ENCODE assay signal across 24 mouse cellular contexts in the genomic region with DNA sequence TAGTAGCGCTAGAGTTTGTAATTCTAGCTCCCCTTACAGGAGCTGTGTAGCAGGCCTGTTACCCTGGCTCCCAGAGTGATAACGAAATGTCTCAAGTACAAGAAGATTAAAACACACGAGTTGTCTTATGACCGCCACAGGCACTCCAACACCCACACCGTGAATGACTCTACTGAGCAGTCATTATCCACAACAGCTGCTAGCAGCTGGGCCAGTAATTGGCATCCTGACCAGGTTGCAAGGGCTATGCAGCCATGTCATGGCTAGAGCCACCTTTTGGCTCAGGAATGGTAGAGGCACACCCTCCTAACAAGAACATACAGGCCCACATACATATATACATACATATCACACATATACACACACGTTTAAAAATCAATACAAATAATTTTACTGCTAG.
DNase-seq lines count a peak whose midpoint lies in the region; ATAC-seq and TF ChIP-seq lines count a peak whose summit lies in the region.
"Had no signal": no experiment of that assay in that cellular context is flagged by ENCODE, and none has a peak within 500 bp of the region (broad histone marks: within the 10 kb centered on the region; RNA-seq: fewer than 3 reads in every experiment).

No protein-coding gene starts in this region.

- no peak for TF ChIP-seq POLR2A in myocyte (IDR thresholded peaks at IDR 0.05; ENCODE audit: insufficient read length, low read depth)

- peaks cover 83% of the 10 kb centered on the region for H3K79me2 ChIP-seq in myocyte (ENCODE audit: control insufficient read depth, insufficient read depth)

- ATAC-seq in midbrain, embryonic 13.5 days, result no peak
- ATAC-seq: forebrain, postnatal 0 days; inflammation-experienced regulatory T-cells, adult 6 months; liver, embryonic 12.5 days; midbrain, embryonic 16.5 days had no signal

- H3K9me3 ChIP-seq in heart, embryonic 10.5 days, result no peaks in the 10 kb centered on the region
- no peaks in the 10 kb centered on the region for H3K9me3 ChIP-seq in midbrain, embryonic 13.5 days
- H3K9me3 ChIP-seq: G1E; hindbrain, embryonic 13.5 days; limb, embryonic 13.5 days; liver, embryonic 12.5 days had no signal

- no peak overlapping the region for H3ac ChIP-seq in myocyte (ENCODE audit: control insufficient read depth, insufficient read length)

- H3K4me2 ChIP-seq in myocyte (ENCODE audit: low read depth), result no peak overlapping the region
- H3K4me2 ChIP-seq in midbrain, embryonic 13.5 days (replicated peaks), result no peak overlapping the region
- H3K4me2 ChIP-seq: hindbrain, embryonic 13.5 days; limb, embryonic 13.5 days; liver, embryonic 12.5 days had no signal

- 68% methylated on average over 6 of the region's 6 CpGs for WGBS in heart, embryonic 10.5 days
- WGBS in midbrain, embryonic 13.5 days, result 76% methylated on average over 6 of the region's 6 CpGs

- DNase-seq in heart, adult 18-20 months, result peak; percentile 44 to 45
- DNase-seq in heart, embryonic 10.5 days (ENCODE audit: low spot score), result no peak
- DNase-seq in lung, postnatal 10 days, result peak; percentile 29
- DNase-seq in lung, postnatal 4 days, result no peak
- DNase-seq in gonadal fat pad, adult 2 months (ENCODE audit: low read depth), result peak; percentile 19
- DNase-seq in ovary, postnatal 14 days (ENCODE audit: low spot score), result no peak
- DNase-seq: cerebellum, adult 18-20 months; cerebellum, postnatal 14 days; forebrain, postnatal 0 days; gastrocnemius, postnatal 36 days; kidney, adult 18-20 months; lung, postnatal 36 days; right cerebral cortex, postnatal 14 days; spleen, adult 18-20 months; thymus, postnatal 25 days had no signal

- no peak overlapping the region for H3K4me3 ChIP-seq in heart, embryonic 10.5 days
- no peak overlapping the region for H3K4me3 ChIP-seq in myocyte
- no peak overlapping the region for H3K4me3 ChIP-seq in midbrain, embryonic 13.5 days (replicated peaks)
- H3K4me3 ChIP-seq: hindbrain, embryonic 13.5 days; limb, embryonic 13.5 days; liver, embryonic 12.5 days had no signal

- no peak overlapping the region for H3K27ac ChIP-seq in heart, embryonic 10.5 days
- no peak overlapping the region for H3K27ac ChIP-seq in midbrain, embryonic 13.5 days
- H3K27ac ChIP-seq: hindbrain, embryonic 13.5 days; limb, embryonic 13.5 days; liver, embryonic 12.5 days had no signal

- no peaks in the 10 kb centered on the region for H3K27me3 ChIP-seq in heart, embryonic 10.5 days (ENCODE audit: insufficient read depth, poor library complexity, severe bottlenecking)
- no peaks in the 10 kb centered on the region for H3K27me3 ChIP-seq in myocyte (ENCODE audit: control insufficient read depth, insufficient read depth, insufficient read length)
- no peaks in the 10 kb centered on the region for H3K27me3 ChIP-seq in midbrain, embryonic 13.5 days
- H3K27me3 ChIP-seq: CH12.LX; hindbrain, embryonic 13.5 days; limb, embryonic 13.5 days; liver, embryonic 12.5 days had no signal

- H3K9ac ChIP-seq in midbrain, embryonic 13.5 days (replicated peaks), result no peak overlapping the region
- H3K9ac ChIP-seq: forebrain, postnatal 0 days; hindbrain, embryonic 13.5 days; limb, embryonic 13.5 days; liver, embryonic 12.5 days had no signal

- H3K4me1 ChIP-seq in heart, embryonic 10.5 days, result peaks cover 9% of the 10 kb centered on the region; the same call in 1 of the 2 replicates
- peaks cover 30% of the 10 kb centered on the region for H3K4me1 ChIP-seq in midbrain, embryonic 13.5 days (replicated peaks)
- H3K4me1 ChIP-seq: liver, embryonic 12.5 days had no signal

- H3K36me3 ChIP-seq in heart, embryonic 10.5 days, result peaks cover 3% of the 10 kb centered on the region; the same call in 1 of the 2 replicates
- no peaks in the 10 kb centered on the region for H3K36me3 ChIP-seq in myocyte (ENCODE audit: control insufficient read depth, insufficient read depth)
- H3K36me3 ChIP-seq in midbrain, embryonic 13.5 days, result peaks cover 4% of the 10 kb centered on the region; the same call in 1 of the 2 replicates
- H3K36me3 ChIP-seq: liver, embryonic 12.5 days had no signal

TF ChIP-seq in myocyte, 11 proteins besides CTCF, POLR2A, EP300 and RAD21:
- TF ChIP-seq MYOD1 (IDR thresholded peaks at IDR 0.05; ENCODE audit: control insufficient read depth in 1 of 3, insufficient read length in 2 of 3, low read depth in 2 of 3) (peak; percentile 78 to 99 (median 95)), E2F4 (IDR thresholded peaks at IDR 0.05; ENCODE audit: insufficient read depth) (no peak), TCF3 (IDR thresholded peaks at IDR 0.05; ENCODE audit: insufficient read length, low read depth) (peak; percentile 92), TCF12 (IDR thresholded peaks at IDR 0.05; ENCODE audit: insufficient read depth, poor library complexity, severe bottlenecking) (peak; percentile 93), POLR2AphosphoS2 (IDR thresholded peaks at IDR 0.05; ENCODE audit: insufficient read length, low read depth) (no peak), MYOG (IDR thresholded peaks at IDR 0.05; ENCODE audit: control insufficient read depth in 1 of 3, insufficient read depth in 1 of 3, insufficient read length in 2 of 3, low read depth in 2 of 3) (peak; percentile 92 to 97 (median 96))
TF ChIP-seq in myocyte: peak in this region for 4.

Comparison
In these comparisons a context has a peak if more than half of its experiments do, and no peak if none do; other contexts are left out.
1. DNase-seq: peak in heart, adult 18-20 months (2 of 2), lung, postnatal 10 days (single experiment) and gonadal fat pad, adult 2 months (single experiment); none in heart, embryonic 10.5 days (single experiment), lung, postnatal 4 days (0 of 2) and ovary, postnatal 14 days (single experiment).